Mouse (Mus musculus) midbrain, embryonic 15.5 days (tissue): ENCODE results near the gene Tbc1d12. TPM values are rescaled to one million over a fixed set of nuclear protein-coding genes. Genes with fewer than 3 reads are reported as not detected.
A peak's percentile ranks its signal among the peaks of the same experiment; 100 is the strongest.

Experiments
- ATAC-seq: fragments of 200-750 bp; cut with Nextera tagmentation; replicated peaks from 2 replicates; pipeline ENCODE4 v1.8.0; 2017; ENCODE audit warnings: moderate TSS enrichment
- H3K27ac ChIP-seq: fragments of 300-500 bp; sonication (generic); 2 replicates; pipeline ENCODE4 v1.5.1; 2015; ENCODE audit warnings: mild to moderate bottlenecking, inconsistent platforms
- H3K27me3 ChIP-seq: fragments of 300-500 bp; sonication (generic); replicated peaks from 2 replicates; pipeline ENCODE4 v1.6.1; 2015; ENCODE audit warnings: inconsistent platforms
- H3K36me3 ChIP-seq: fragments of 300-500 bp; sonication (generic); replicated peaks from 2 replicates; pipeline ENCODE4 v1.6.1; 2015; ENCODE audit warnings: inconsistent platforms
- H3K4me1 ChIP-seq: fragments of 300-500 bp; sonication (generic); 2 replicates; pipeline ENCODE4 v1.6.1; 2015; ENCODE audit warnings: inconsistent platforms
- H3K4me2 ChIP-seq: fragments of 300-500 bp; sonication (generic); 2 replicates; pipeline ENCODE4 v1.6.1; 2015; ENCODE audit warnings: inconsistent platforms, mild to moderate bottlenecking, moderate library complexity
- H3K4me3 ChIP-seq: fragments of 300-500 bp; sonication (generic); 2 replicates; pipeline ENCODE4 v1.5.1; 2015; ENCODE audit warnings: mild to moderate bottlenecking, inconsistent platforms
- H3K9ac ChIP-seq: fragments of 300-500 bp; sonication (generic); 2 replicates; pipeline ENCODE4 v1.6.1; 2015; ENCODE audit warnings: mild to moderate bottlenecking, inconsistent platforms
- H3K9me3 ChIP-seq: fragments of 300-500 bp; sonication (generic); 2 replicates; pipeline ENCODE4 v1.6.1; 2016; ENCODE audit warnings: inconsistent platforms
- WGBS: fragments of 180-500 bp; shearing (Covaris S2); methylation state at CpG from one replicate; pipeline ENCODE4 v1.1.7; 2015; ENCODE audit warnings: mixed read lengths; 5-methylcytosine and 5-hydroxymethylcytosine counted together
- polyA plus RNA-seq: library from polyadenylated mRNA; unstranded; fragments of >200 nt; fragmentation: Nextera tagmentation; extraction: Ambion mirVana; gene quantifications from 2 replicates; pipeline ENCODE4 v1.2.1, GENCODE M21; 2015

Tbc1d12 gene
- 5.7 and 6.1 TPM in 2 replicates for polyA plus RNA-seq

DNA sequence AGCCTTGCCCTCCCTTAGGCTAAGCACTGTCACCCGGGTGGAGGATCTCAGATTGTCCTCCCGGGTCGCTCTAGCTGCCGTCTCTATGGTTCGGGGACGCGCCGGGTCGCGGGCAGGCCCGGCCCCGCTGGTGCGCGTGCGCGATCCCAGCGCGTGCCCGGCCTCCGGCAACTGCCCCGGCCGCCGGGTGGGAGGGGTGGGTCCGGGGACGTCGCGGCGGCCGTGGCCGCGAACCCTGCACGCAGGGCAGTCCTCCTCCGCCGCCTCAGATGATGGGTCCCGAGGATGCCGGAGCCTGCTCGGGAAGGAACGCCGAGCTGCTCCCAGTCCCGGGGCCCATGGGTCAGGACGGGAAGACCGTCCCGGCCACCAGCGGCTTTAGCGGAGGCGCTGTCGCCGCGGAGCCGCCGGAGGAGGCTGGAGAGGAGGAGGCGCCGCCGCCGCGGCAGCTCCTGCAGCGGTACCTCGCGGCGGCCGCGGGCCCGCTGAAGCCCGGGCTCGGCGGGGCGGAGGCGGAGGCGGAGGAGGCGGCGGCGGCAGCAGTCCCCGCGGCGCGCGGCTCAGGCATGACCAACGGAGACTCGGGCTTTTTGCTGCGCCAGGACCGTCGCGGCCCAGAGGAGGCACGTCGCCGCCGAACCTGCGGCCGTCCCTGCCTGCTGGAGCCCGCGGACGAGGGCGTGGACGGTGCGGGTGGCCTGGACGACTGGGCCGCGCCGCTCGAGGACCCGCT, at the start of gene Tbc1d12:
Gene Tbc1d12 (plus strand): TSS at position 142 of the 733 bp plus-strand sequence.
- Histone ChIP-seq H3K4me2 (peak within 1 kb of the TSS; percentile 50), H3K36me3 (no peaks in the 10 kb centered on the region), H3K27ac (peak within 1 kb of the TSS; percentile 93), H3K9ac (peak within 1 kb of the TSS; percentile 89), H3K27me3 (no peaks in the 10 kb centered on the region), H3K4me3 (peak within 1 kb of the TSS; percentile 91), H3K9me3 (no peaks in the 10 kb centered on the region), H3K4me1 (peaks cover 20% of the 10 kb centered on the region)
- peak; percentile 95 for ATAC-seq
- 0% methylated on average over 75 of the region's 101 CpGs for WGBS

DNA sequence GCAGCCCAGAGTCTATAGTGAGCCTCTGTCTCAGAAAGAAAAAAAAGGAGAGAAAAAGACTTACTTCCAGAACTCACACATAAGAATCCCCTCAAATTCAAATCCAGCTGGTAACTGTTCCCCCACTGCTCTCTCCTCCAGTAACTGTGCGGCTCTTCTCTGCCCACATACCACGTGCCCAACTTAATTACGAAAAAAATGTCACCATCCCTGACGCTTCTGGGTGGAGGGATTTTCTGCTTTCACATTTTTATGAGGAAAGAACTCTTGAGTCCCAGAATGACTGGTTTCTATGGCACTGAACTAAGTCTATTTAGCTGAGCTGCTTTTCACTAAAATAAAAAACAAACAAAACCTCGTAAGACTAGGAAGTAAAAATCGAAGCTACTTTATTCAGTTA, 48.6 kb upstream of the Tbc1d12 start:
- H3K4me2 ChIP-seq, result no peak overlapping the region
- H3K27ac ChIP-seq, result no peak overlapping the region
- no peaks in the 10 kb centered on the region for H3K4me1 ChIP-seq
- no peak for ATAC-seq
- no peak overlapping the region for H3K4me3 ChIP-seq
- no peaks in the 10 kb centered on the region for H3K27me3 ChIP-seq
- WGBS, result 90% methylated on average over 6 of the region's 6 CpGs
- H3K9me3 ChIP-seq, result no peaks in the 10 kb centered on the region
- H3K9ac ChIP-seq, result no peak overlapping the region
- H3K36me3 ChIP-seq, result peaks cover 35% of the 10 kb centered on the region

DNA sequence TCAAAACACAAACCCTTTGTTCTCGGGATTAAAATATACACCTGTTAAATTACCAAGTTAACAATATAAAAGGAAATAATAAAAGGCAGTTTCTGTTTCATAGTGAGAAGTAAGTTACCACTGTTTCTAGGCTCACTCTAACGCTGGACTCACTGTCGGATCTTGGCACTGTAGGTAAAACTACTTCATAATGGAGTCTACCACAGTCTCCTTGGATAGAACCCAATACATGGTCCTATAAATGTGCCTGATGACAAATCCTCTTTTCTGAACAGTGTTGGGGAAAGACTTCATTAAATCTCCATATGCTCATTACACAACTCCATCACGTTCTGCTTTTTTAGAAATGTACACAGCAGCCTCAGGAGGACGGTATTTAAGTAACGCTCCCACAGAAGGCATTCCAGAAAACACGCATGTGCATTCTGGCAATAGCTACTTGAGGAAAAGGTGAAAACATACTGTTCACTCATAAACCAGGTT, 42.8 kb upstream of the Tbc1d12 start:
- 95% methylated on average over 7 of the region's 7 CpGs for WGBS

DNA sequence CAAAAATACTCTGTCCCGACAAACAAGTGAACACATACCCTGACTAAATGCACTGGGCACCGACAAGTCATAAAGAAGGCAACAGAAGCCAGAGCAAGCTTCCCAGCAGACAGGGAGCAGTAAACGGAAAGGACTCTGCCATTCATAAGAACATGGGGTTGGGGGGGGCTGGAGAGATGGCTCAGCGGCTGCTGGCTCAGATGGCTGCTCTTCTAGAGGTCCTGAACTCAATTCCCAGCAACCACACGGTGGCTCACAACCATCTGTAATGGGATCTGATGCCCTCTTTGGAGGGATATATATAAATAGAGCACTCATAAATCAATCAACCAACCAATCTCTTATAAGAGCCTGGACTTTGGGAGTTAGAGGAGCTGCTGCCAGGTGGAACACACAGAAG, 39.8 kb upstream of the Tbc1d12 start:
- H3K27me3 ChIP-seq, result no peaks in the 10 kb centered on the region
- H3K9ac ChIP-seq, result no peak overlapping the region
- H3K4me3 ChIP-seq, result no peak overlapping the region
- peaks cover 66% of the 10 kb centered on the region for H3K36me3 ChIP-seq
- H3K27ac ChIP-seq, result no peak overlapping the region
- no peak overlapping the region for H3K4me2 ChIP-seq
- whole genome bisulfite sequencing, result 84% methylated on average over 5 of the region's 5 CpGs
- H3K9me3 ChIP-seq, result no peaks in the 10 kb centered on the region
- no peak for ATAC-seq
- H3K4me1 ChIP-seq, result no peaks in the 10 kb centered on the region

More for the DNA sequence above, 42.8 kb upstream of the Tbc1d12 start:
- Histone ChIP-seq H3K4me3 (no peak overlapping the region), H3K4me2 (no peak overlapping the region), H3K9ac (no peak overlapping the region), H3K9me3 (no peaks in the 10 kb centered on the region), H3K27me3 (no peaks in the 10 kb centered on the region), H3K4me1 (no peaks in the 10 kb centered on the region), H3K36me3 (peaks cover 69% of the 10 kb centered on the region), H3K27ac (no peak overlapping the region)
- no peak for ATAC-seq

DNA sequence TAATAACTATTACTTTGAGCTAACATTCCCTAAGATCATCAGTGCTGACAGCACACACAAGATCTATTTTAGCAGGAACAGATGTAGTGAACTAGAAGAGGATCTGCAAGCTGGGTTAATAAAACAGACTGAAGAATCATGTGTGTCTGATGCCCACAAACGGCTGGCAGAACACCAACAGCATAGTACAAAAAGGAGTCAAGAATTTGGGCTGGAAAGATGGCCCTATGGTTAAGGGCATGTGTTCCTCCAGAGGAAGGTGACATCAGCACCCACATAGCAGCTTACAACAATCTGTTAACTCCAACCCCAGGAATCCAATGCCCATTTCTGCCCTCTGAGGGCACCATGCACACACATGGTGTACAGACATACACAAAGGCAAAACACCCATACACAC, 38.1 kb upstream of the Tbc1d12 start:
- no peaks in the 10 kb centered on the region for H3K4me1 ChIP-seq
- H3K4me3 ChIP-seq, result no peak overlapping the region
- no peak overlapping the region for H3K4me2 ChIP-seq
- peaks cover 64% of the 10 kb centered on the region for H3K36me3 ChIP-seq
- H3K27me3 ChIP-seq, result no peaks in the 10 kb centered on the region
- no peaks in the 10 kb centered on the region for H3K9me3 ChIP-seq
- no peak for ATAC-seq
- H3K9ac ChIP-seq, result no peak overlapping the region
- H3K27ac ChIP-seq, result no peak overlapping the region
- 91% methylated on average over 1 of the region's 1 CpGs for WGBS

DNA sequence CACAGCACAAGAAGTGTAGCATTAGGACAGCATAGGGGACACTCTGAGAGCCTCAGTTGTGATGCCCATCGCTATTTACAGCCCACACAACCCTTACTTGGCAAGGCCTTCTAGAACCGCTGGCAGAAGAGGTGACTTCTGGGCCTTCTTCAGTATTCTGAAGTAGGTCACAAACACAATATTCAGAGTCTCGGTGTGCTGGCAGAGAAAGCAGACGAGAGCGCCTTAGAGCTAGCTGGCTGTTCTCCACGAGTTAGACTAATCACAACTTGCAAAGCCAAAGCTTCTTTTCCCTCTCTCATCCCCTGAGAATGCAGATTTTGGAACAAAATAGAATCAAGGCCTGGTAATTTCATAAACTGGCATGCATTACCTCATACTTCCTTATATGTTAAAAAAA, 37.6 kb upstream of the Tbc1d12 start:
- 97% methylated on average over 6 of the region's 6 CpGs for WGBS
- H3K36me3 ChIP-seq, result peaks cover 64% of the 10 kb centered on the region
- no peak overlapping the region for H3K27ac ChIP-seq
- no peak overlapping the region for H3K4me3 ChIP-seq
- no peak overlapping the region for H3K9ac ChIP-seq
- no peaks in the 10 kb centered on the region for H3K9me3 ChIP-seq
- H3K4me1 ChIP-seq, result no peaks in the 10 kb centered on the region
- no peaks in the 10 kb centered on the region for H3K27me3 ChIP-seq
- no peak overlapping the region for H3K4me2 ChIP-seq
- ATAC-seq, result no peak

DNA sequence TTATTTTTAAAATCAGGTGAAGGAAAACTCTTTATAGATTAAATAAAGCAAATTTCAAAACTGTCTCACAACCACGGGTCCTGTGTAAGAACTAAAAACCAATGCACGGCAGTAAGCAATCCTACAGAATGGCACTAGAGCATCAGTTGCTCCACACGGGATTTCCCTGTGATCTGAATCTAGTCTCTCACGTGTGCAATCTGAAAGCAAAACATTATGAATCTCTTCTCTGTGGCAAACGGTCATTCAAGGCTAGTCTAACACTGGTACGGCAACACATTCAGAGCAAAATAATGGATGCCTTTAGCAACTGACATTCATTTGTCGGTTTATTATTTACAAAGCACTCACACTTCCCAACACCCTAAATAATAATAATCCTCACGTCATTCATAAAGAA, 18.2 kb upstream of the Tbc1d12 start:
- Histone ChIP-seq H3K27ac (no peak overlapping the region), H3K4me2 (peak overlapping the region; percentile 82), H3K4me1 (peaks cover 19% of the 10 kb centered on the region), H3K9ac (peak overlapping the region; percentile 76), H3K27me3 (no peaks in the 10 kb centered on the region), H3K4me3 (peak overlapping the region; percentile 92), H3K9me3 (no peaks in the 10 kb centered on the region), H3K36me3 (peaks cover 25% of the 10 kb centered on the region; the same call in 1 of the 2 replicates)
- WGBS, result 47% methylated on average over 8 of the region's 8 CpGs
- ATAC-seq, result no peak

DNA sequence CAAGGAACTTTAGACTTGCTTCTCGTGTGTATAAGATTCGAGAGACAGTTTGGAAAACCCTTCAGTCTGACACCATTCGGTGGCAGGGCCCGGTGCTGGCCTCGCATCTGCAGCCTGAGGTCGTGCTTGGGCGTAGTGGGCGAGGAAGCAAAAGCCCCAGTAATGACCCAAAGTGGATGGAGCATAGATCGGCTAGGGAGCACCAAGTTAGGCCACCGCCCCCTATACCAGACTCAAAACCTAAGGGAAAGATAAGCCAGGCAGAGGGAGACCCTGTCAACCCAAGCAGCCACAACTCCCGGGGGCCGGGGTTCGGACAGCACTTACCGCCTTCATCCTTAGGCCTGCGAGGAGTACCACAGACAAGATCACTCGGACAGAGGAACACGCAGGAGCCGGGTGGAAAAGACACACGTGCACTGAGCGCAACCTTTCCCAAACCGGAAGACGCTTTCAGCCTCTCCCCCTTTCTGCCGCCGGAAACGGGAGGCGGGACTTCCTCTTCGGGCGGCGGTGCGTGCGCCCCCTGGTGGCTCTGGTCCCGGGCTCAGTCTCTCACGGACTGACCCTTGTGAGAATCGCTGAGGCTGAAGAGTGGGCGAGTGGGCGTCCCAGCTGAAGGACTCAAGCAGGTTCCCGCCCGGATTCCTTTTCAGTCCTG, 17.5 kb upstream of the Tbc1d12 start, which contains the start of gene Noc3l:
Gene Noc3l (minus strand): TSS at position 472 of the 661 bp plus-strand sequence.
- no peaks in the 10 kb centered on the region for H3K27me3 ChIP-seq
- peaks cover 19% of the 10 kb centered on the region for H3K4me1 ChIP-seq
- peaks cover 23% of the 10 kb centered on the region; the same call in 1 of the 2 replicates for H3K36me3 ChIP-seq
- ATAC-seq, result peak; percentile 98
- peak within 1 kb of the TSS; percentile 92 for H3K4me3 ChIP-seq
- under 1% methylated on average over 38 of the region's 38 CpGs for WGBS
- H3K9ac ChIP-seq, result peak within 1 kb of the TSS; percentile 76
- H3K9me3 ChIP-seq, result no peaks in the 10 kb centered on the region
- peak within 1 kb of the TSS; percentile 80 for H3K27ac ChIP-seq
- H3K4me2 ChIP-seq, result peak within 1 kb of the TSS; percentile 82

DNA sequence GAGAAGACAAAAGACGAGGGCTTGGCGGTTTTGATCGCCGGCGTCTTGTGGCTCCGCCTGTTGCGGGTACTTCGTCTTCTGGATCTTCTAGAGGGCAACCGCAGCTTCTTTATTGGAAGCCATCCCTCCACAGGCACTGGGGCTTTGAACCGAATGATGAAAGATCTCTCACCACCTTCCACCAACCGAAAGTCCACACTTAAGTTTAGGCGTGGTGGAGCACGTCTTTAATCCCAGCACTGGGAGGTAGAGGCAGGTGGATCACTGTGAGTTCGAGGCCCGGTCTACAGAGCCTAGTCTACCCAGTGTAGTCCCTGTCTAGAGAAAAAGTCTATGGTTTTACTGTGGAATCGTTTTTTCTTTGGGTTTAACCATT, 17.0 kb upstream of the Tbc1d12 start:
- no peaks in the 10 kb centered on the region for H3K27me3 ChIP-seq
- peak; percentile 84 for ATAC-seq
- peak overlapping the region; percentile 92 for H3K4me3 ChIP-seq
- H3K4me1 ChIP-seq, result peaks cover 19% of the 10 kb centered on the region
- peak overlapping the region; percentile 80 for H3K27ac ChIP-seq
- no peaks in the 10 kb centered on the region for H3K9me3 ChIP-seq
- H3K4me2 ChIP-seq, result peak overlapping the region; percentile 82
- peak overlapping the region; percentile 72 for H3K9ac ChIP-seq
- H3K36me3 ChIP-seq, result peaks cover 18% of the 10 kb centered on the region; the same call in 1 of the 2 replicates
- WGBS, result 13% methylated on average over 16 of the region's 16 CpGs

DNA sequence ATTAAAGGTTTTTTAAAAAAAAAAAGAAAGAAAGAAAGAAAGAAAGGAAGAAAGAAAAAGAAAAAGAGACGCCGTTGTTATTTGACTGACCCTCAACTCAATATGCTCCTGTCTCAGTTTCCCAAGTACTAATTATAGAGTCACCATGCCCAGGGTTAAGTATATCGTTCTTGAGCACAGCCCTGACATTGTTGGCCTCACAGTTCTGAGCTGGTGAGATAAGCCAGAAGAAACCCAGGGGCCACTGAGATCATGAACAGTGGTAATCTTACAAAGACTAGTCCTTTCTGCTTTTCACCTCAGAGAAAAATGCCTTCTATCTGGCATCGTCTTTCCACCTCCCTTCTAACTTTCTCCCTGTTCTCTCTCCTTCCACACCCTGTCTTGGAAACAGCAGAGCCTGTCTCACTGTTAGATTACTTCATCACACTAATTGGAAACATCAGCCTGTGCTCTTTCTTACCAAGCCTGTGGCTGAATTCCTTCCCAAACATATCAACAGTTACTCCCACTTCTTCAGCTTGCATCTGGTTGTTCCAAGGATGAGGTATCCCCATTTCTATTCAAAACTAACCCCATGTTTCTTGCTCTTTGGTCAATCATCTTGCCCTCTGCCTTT, 16.1 kb upstream of the Tbc1d12 start:
- H3K27ac ChIP-seq, result no peak overlapping the region
- WGBS, result 94% methylated on average over 4 of the region's 4 CpGs
- H3K4me3 ChIP-seq, result no peak overlapping the region
- H3K4me1 ChIP-seq, result peaks cover 19% of the 10 kb centered on the region
- no peaks in the 10 kb centered on the region for H3K9me3 ChIP-seq
- no peaks in the 10 kb centered on the region for H3K27me3 ChIP-seq
- peaks cover 9% of the 10 kb centered on the region; the same call in 1 of the 2 replicates for H3K36me3 ChIP-seq
- no peak overlapping the region for H3K4me2 ChIP-seq
- ATAC-seq, result no peak
- H3K9ac ChIP-seq, result no peak overlapping the region

DNA sequence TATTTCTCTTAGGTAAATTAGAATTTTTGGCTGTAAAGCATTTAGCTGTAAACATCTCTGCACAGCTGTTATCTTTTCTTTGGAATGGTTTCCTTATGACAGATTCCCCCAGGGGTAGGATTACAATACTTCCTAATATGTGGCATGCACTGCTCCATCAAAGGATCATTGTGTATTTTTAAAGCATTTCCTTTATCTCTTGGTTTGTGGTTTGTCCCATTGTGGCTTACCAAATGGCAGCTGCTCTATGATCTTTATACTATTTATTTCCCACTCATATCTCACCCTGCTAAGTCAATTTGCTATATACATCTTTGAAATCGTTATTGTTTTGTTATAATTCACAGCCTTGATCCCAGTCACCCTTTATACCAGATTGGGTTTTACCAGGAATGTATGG, 3.2 kb upstream of the Tbc1d12 start:
- peaks cover 7% of the 10 kb centered on the region for H3K4me1 ChIP-seq
- H3K4me3 ChIP-seq, result no peak overlapping the region
- 61% methylated on average over 1 of the region's 1 CpGs for WGBS
- H3K27ac ChIP-seq, result no peak overlapping the region
- no peaks in the 10 kb centered on the region for H3K36me3 ChIP-seq
- H3K9me3 ChIP-seq, result no peaks in the 10 kb centered on the region
- no peak overlapping the region for H3K9ac ChIP-seq
- H3K27me3 ChIP-seq, result no peaks in the 10 kb centered on the region
- no peak overlapping the region for H3K4me2 ChIP-seq
- ATAC-seq, result no peak

DNA sequence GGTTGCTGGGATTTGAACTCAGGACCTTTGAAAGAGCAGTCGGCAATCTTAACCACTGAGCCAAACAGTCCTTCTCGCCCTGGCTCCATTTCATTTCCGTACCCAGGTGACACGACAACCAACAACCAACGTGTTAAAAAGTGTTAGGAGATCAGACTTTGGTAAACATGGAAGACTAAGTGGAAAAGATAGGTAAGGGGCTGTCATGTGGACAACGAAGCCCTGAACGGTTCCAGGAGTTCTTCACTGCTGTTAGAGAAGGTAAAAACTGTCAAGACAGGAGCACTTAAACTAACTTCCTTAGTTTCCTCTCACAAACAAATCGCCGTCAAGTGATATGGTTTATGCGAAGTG, 318 bp upstream of the Tbc1d12 start:
- H3K4me2 ChIP-seq, result peak overlapping the region; percentile 50
- peak overlapping the region; percentile 89 for H3K9ac ChIP-seq
- peak overlapping the region; percentile 93 for H3K27ac ChIP-seq
- peaks cover 20% of the 10 kb centered on the region for H3K4me1 ChIP-seq
- no peaks in the 10 kb centered on the region for H3K9me3 ChIP-seq
- 26% methylated on average over 10 of the region's 10 CpGs for WGBS
- ATAC-seq, result no peak; the same call in 1 of the 2 replicates
- H3K4me3 ChIP-seq, result peak overlapping the region; percentile 91
- H3K27me3 ChIP-seq, result no peaks in the 10 kb centered on the region
- no peaks in the 10 kb centered on the region for H3K36me3 ChIP-seq
